Mouse (Mus musculus) cerebellum, postnatal 4 days (tissue): ENCODE data around the gene Msto1.
A peak's percentile ranks its signal among the peaks of the same experiment; 100 is the strongest.
"Not testable (repeated sequence)": the region's sequence is repeated elsewhere in the genome, so short reads cannot be mapped to it uniquely, and the experiment has no call there.

ENCODE experiments used
- DNase-seq, 2 experiments: peaks; one replicate each; pipeline ENCODE4 v3.0.0; 2022; ENCODE audit warnings: low spot score in 2 of 2, mixed read lengths in 1 of 2

Gene Msto1

GRCm38 (mm10) chr3:88913511-88914383 is at the start of gene Msto1:
Msto1 (minus strand) TSS chr3:88913999.
- peak; percentile 80 to 87 for DNase-seq

GRCm38 (mm10) chr3:88963211-88963610 is 49.4 kb upstream of the Msto1 start:
- not testable (repeated sequence) for DNase-seq

- DNase-seq, result no peak
Observed at GRCm38 (mm10) chr3:88953736-88954135, 39.9 kb upstream of the Msto1 start.

- no peak for DNase-seq
Observed at GRCm38 (mm10) chr3:88953246-88953645, 39.4 kb upstream of the Msto1 start.

- DNase-seq, result no peak
Observed at GRCm38 (mm10) chr3:88951327-88951800, 37.6 kb upstream of the Msto1 start.

- DNase-seq, result peak; percentile 55 to 74
Observed at GRCm38 (mm10) chr3:88950576-88951326, 37.0 kb upstream of the Msto1 start, which contains the start of the genes Ash1l and Dap3. Ash1l (plus strand) TSS chr3:88950622. Dap3 (minus strand) TSS chr3:88951181.

GRCm38 (mm10) chr3:88949786-88950575 is 36.2 kb upstream of the Msto1 start:
- DNase-seq, result peak; percentile 74 to 85

- no peak for DNase-seq
Observed at GRCm38 (mm10) chr3:88944109-88944508, 30.3 kb upstream of the Msto1 start.

GRCm38 (mm10) chr3:88942316-88942880 is 28.6 kb upstream of the Msto1 start:
- no peak for DNase-seq

- no peak for DNase-seq
Observed at GRCm38 (mm10) chr3:88939749-88940148, 25.9 kb upstream of the Msto1 start.

- DNase-seq, result no peak
Observed at GRCm38 (mm10) chr3:88939071-88939470, 25.3 kb upstream of the Msto1 start.

- no peak for DNase-seq
Observed at GRCm38 (mm10) chr3:88929501-88929900, 15.7 kb upstream of the Msto1 start.

GRCm38 (mm10) chr3:88925651-88926050 is 11.9 kb upstream of the Msto1 start:
- no peak for DNase-seq

GRCm38 (mm10) chr3:88923989-88924591 is 10.3 kb upstream of the Msto1 start:
- DNase-seq, result no peak

- no peak for DNase-seq
Observed at GRCm38 (mm10) chr3:88921411-88921810, 7.6 kb upstream of the Msto1 start.

GRCm38 (mm10) chr3:88918981-88919380 is 5.2 kb upstream of the Msto1 start:
- no peak for DNase-seq

GRCm38 (mm10) chr3:88914384-88914810 is 598 bp upstream of the Msto1 start:
- no peak for DNase-seq

- no peak for DNase-seq
Observed at GRCm38 (mm10) chr3:88912585-88912984, 1.2 kb downstream of the Msto1 start.

GRCm38 (mm10) chr3:88906393-88907159 is 7.2 kb downstream of the Msto1 start:
- DNase-seq, result no peak

GRCm38 (mm10) chr3:88905741-88906140 is 8.1 kb downstream of the Msto1 start:
- DNase-seq, result no peak
